Mouse (Mus musculus) CH12.LX (cell line): ENCODE measurements around the gene Safb.

Experiments
- BHLHE40 ChIP-seq: IDR thresholded peaks from 2 replicates; pipeline ENCODE4 v1.6.1; 2011; ENCODE audit warnings: mild to moderate bottlenecking, low read depth, low read length, improper control_type of control experiment
- CTCF ChIP-seq, 2 experiments: IDR thresholded peaks in 1 of 2; conservative IDR thresholded peaks in 1 of 2; 2 replicates each; pipeline ENCODE4 v1.5.1; 2011 to 2012; ENCODE audit warnings: low read depth in 2 of 2, low read length in 2 of 2, improper control_type of control experiment in 1 of 2, inconsistent platforms in 1 of 2, mild to moderate bottlenecking in 1 of 2, moderate library complexity in 1 of 2
- EP300 ChIP-seq: IDR thresholded peaks from 2 replicates; pipeline ENCODE4 v1.6.1; 2011; ENCODE audit warnings: low read length, improper control_type of control experiment
- HCFC1 ChIP-seq: IDR thresholded peaks from 2 replicates; pipeline ENCODE4 v1.6.1; 2012; ENCODE audit warnings: low read depth, mild to moderate bottlenecking, inconsistent platforms, low read length, improper control_type of control experiment
- JUND ChIP-seq: conservative IDR thresholded peaks from 2 replicates; pipeline ENCODE4 v1.6.1; 2011; ENCODE audit warnings: low read depth, low read length, improper control_type of control experiment
- KAT2A ChIP-seq: IDR thresholded peaks from 2 replicates; pipeline ENCODE4 v1.6.1; 2012; ENCODE audit warnings: low read length, improper control_type of control experiment, inconsistent platforms; ENCODE audit not compliant: insufficient replicate concordance
- MAX ChIP-seq: IDR thresholded peaks from 2 replicates; pipeline ENCODE4 v1.6.1; 2011; ENCODE audit warnings: low read length, improper control_type of control experiment
- NELFE ChIP-seq: IDR thresholded peaks from 2 replicates; pipeline ENCODE4 v1.6.1; 2011; ENCODE audit warnings: low read depth, low read length, improper control_type of control experiment
- POLR2A ChIP-seq: IDR thresholded peaks from 2 replicates; pipeline ENCODE4 v1.6.1; 2011; ENCODE audit warnings: low read depth, mild to moderate bottlenecking, improper control_type of control experiment, low read length
- RAD21 ChIP-seq: IDR thresholded peaks from 2 replicates; pipeline ENCODE4 v1.6.1; 2011; ENCODE audit warnings: low read depth, mild to moderate bottlenecking, low read length, improper control_type of control experiment, moderate library complexity
- SMC3 ChIP-seq: IDR thresholded peaks from 2 replicates; pipeline ENCODE4 v1.6.1; 2011; ENCODE audit warnings: low read depth, low read length, improper control_type of control experiment
- TCF12 ChIP-seq: IDR thresholded peaks from 2 replicates; pipeline ENCODE4 v1.6.1; 2014; ENCODE audit warnings: low read depth, mild to moderate bottlenecking, inconsistent platforms, low read length, improper control_type of control experiment

- TF ChIP-seq MAX: no peak
- no peak for TF ChIP-seq EP300
- TF ChIP-seq HCFC1: no peak
- TF ChIP-seq RAD21: no peak
- no peak for TF ChIP-seq TCF12
- no peak for TF ChIP-seq CTCF (conservative IDR thresholded peaks at IDR 0.05 in 1 of 2, IDR thresholded peaks at IDR 0.05 in 1 of 2; ENCODE audit: low read depth in 2 of 2, low read length in 2 of 2)
- TF ChIP-seq BHLHE40: no peak
- TF ChIP-seq NELFE: no peak
- TF ChIP-seq SMC3: no peak
- TF ChIP-seq POLR2A: no peak
- no peak for TF ChIP-seq JUND
- no peak for TF ChIP-seq KAT2A
Observed at GRCm38 (mm10) chr17:56616725-56617124, 32.1 kb downstream of the Safb start.
